Mouse (Mus musculus): ENCODE results near the gene Tmem102.

DNA sequence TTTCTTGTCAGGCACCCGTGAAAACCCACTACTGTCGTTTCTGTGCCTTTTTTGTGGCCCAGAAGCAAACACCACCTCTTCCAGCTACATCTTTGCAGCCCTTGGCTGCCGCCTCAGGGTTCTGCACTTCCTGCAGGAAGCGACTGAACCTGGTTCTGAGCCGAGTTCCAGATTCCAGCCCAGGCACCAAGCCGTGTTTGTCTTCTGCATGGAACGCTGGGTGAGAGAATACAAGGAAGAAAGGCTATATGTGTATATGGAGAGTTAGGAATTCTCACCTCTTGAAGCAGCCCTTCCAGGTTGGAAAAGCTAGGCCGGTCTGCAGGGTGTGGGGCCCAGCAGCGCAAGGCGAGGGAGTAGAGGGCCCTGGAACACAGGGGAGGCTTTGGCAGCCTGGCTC, 49.3 kb upstream of the Tmem102 start:
- no peak for TF ChIP-seq CTCF (IDR thresholded peaks at IDR 0.05; ENCODE audit: low read depth, low read length)
- TF ChIP-seq GATA1 (IDR thresholded peaks at IDR 0.05; ENCODE audit: borderline replicate concordance, low read length): no peak
- TF ChIP-seq TAL1 (conservative IDR thresholded peaks at IDR 0.05; ENCODE audit: low read depth, low read length): no peak
- no peak for TF ChIP-seq POLR2AphosphoS5 (IDR thresholded peaks at IDR 0.05; ENCODE audit: insufficient replicate concordance, low read depth, low read length)
- TF ChIP-seq GATA2 (IDR thresholded peaks at IDR 0.05; ENCODE audit: borderline replicate concordance, low read depth, low read length): no peak
